Mouse (Mus musculus): ENCODE measurements around the gene Hspa4l.

DNA sequence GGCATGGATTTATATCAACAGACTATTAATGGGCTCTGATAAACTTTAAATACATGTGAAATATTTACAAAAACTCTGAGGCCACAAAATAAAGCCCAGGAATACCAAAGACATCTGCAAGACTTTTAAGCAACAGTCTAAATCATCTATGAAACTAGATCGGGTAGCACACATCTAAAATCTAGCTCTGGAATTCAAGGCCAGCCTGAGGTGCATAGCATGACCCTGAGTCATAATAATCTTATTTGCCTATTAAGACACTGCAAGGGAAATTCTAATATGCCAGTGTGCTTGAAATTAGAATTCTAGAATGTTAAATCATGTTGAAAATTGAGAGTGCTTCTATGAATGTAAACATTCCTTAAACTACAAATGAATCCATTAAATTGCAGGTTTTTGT lies 53.8 kb downstream of the Hspa4l start:
- TF ChIP-seq POLR2A (IDR thresholded peaks at IDR 0.05; ENCODE audit: insufficient read length, low read depth) (no peak), USF1 (IDR thresholded peaks at IDR 0.05; ENCODE audit: low read depth) (no peak), TCF12 (IDR thresholded peaks at IDR 0.05; ENCODE audit: insufficient read depth, poor library complexity, severe bottlenecking) (no peak), REST (IDR thresholded peaks at IDR 0.05; ENCODE audit: insufficient read depth, insufficient read length) (no peak), MYOG (IDR thresholded peaks at IDR 0.05; ENCODE audit: control insufficient read depth in 1 of 3, insufficient read depth in 1 of 3, insufficient read length in 2 of 3, low read depth in 2 of 3) (no peak), MAX (IDR thresholded peaks at IDR 0.05; ENCODE audit: low read depth) (no peak)

Data from myocyte (in vitro differentiated cells).